Mouse (Mus musculus): Measurements from ENCODE around the gene Arid1b. TPM values are rescaled to one million over a fixed set of nuclear protein-coding genes. Genes with fewer than 3 reads are reported as not detected.
A peak's percentile ranks its signal among the peaks of the same experiment; 100 is the strongest.

Arid1b gene
- polyA plus RNA-seq, 1 experiment from 2014 or later, result 5.0 TPM

- H3K4me2 ChIP-seq, result peak overlapping the region; percentile 76
- peak; percentile 21 for ATAC-seq (replicated peaks; ENCODE audit: insufficient number of reproducible peaks, insufficient read depth, low FRiP score, low read depth)
- WGBS, result 0% methylated on average over 67 of the region's 95 CpGs
- H3K4me1 ChIP-seq (replicated peaks), result peaks cover 27% of the 10 kb centered on the region
- peak overlapping the region; percentile 97 for H3K4me3 ChIP-seq
- no peaks in the 10 kb centered on the region for H3K9me3 ChIP-seq (replicated peaks)
- H3K27ac ChIP-seq, result peak overlapping the region; percentile 98
- peak overlapping the region; percentile 97 for H3K9ac ChIP-seq
- no peaks in the 10 kb centered on the region for H3K27me3 ChIP-seq
- H3K36me3 ChIP-seq, result no peaks in the 10 kb centered on the region
Measured at GRCm38 (mm10) chr17:4996121-4996813, 2.1 kb downstream of the Arid1b start.

- no peaks in the 10 kb centered on the region for H3K27me3 ChIP-seq
- peaks cover 34% of the 10 kb centered on the region for H3K4me1 ChIP-seq (replicated peaks)
- peak overlapping the region; percentile 76 for H3K4me2 ChIP-seq
- no peak for ATAC-seq (replicated peaks; ENCODE audit: insufficient number of reproducible peaks, insufficient read depth, low FRiP score, low read depth)
- H3K9me3 ChIP-seq (replicated peaks), result no peaks in the 10 kb centered on the region
- H3K36me3 ChIP-seq, result no peaks in the 10 kb centered on the region
- under 1% methylated on average over 20 of the region's 20 CpGs for WGBS
- H3K4me3 ChIP-seq, result peak overlapping the region; percentile 97
- H3K27ac ChIP-seq, result peak overlapping the region; percentile 98
- peak overlapping the region; percentile 97 for H3K9ac ChIP-seq
Measured at GRCm38 (mm10) chr17:4996814-4997549, 2.9 kb downstream of the Arid1b start.

GRCm38 (mm10) chr17:4997968-4998367, 3.8 kb downstream of the Arid1b start:
- H3K9me3 ChIP-seq (replicated peaks), result no peaks in the 10 kb centered on the region
- H3K4me3 ChIP-seq, result no peak overlapping the region
- peak overlapping the region; percentile 37; the same call in 1 of the 2 replicates for H3K4me2 ChIP-seq
- 56% methylated on average over 3 of the region's 3 CpGs for WGBS
- peaks cover 41% of the 10 kb centered on the region for H3K4me1 ChIP-seq (replicated peaks)
- no peak for ATAC-seq (replicated peaks; ENCODE audit: insufficient number of reproducible peaks, insufficient read depth, low FRiP score, low read depth)
- no peak overlapping the region for H3K27ac ChIP-seq
- H3K36me3 ChIP-seq, result no peaks in the 10 kb centered on the region
- no peak overlapping the region for H3K9ac ChIP-seq
- no peaks in the 10 kb centered on the region for H3K27me3 ChIP-seq

- Histone ChIP-seq H3K9me3 (replicated peaks) (no peaks in the 10 kb centered on the region), H3K27ac (no peak overlapping the region), H3K36me3 (no peaks in the 10 kb centered on the region), H3K4me2 (no peak overlapping the region), H3K4me3 (no peak overlapping the region), H3K9ac (no peak overlapping the region), H3K27me3 (no peaks in the 10 kb centered on the region), H3K4me1 (replicated peaks) (peaks cover 53% of the 10 kb centered on the region)
- ATAC-seq (replicated peaks; ENCODE audit: insufficient number of reproducible peaks, insufficient read depth, low FRiP score, low read depth), result no peak
- 43% methylated on average over 1 of the region's 1 CpGs for WGBS
Measured at GRCm38 (mm10) chr17:4999256-4999655, 5.1 kb downstream of the Arid1b start.

GRCm38 (mm10) chr17:5000001-5000400, 5.9 kb downstream of the Arid1b start:
- Histone ChIP-seq H3K9me3 (replicated peaks) (no peaks in the 10 kb centered on the region), H3K9ac (no peak overlapping the region), H3K27me3 (no peaks in the 10 kb centered on the region), H3K4me2 (no peak overlapping the region), H3K4me1 (replicated peaks) (peaks cover 60% of the 10 kb centered on the region), H3K36me3 (no peaks in the 10 kb centered on the region), H3K27ac (no peak overlapping the region), H3K4me3 (no peak overlapping the region)
- WGBS, result 73% methylated on average over 10 of the region's 10 CpGs
- ATAC-seq (replicated peaks; ENCODE audit: insufficient number of reproducible peaks, insufficient read depth, low FRiP score, low read depth), result no peak

GRCm38 (mm10) chr17:5000871-5001270, 6.7 kb downstream of the Arid1b start:
- no peak overlapping the region for H3K27ac ChIP-seq
- no peaks in the 10 kb centered on the region for H3K9me3 ChIP-seq (replicated peaks)
- H3K4me2 ChIP-seq, result 0 out of 2 replicates have a peak overlapping the region, but pooled peaks have one; percentile 7
- no peak overlapping the region for H3K4me3 ChIP-seq
- no peak overlapping the region for H3K9ac ChIP-seq
- 61% methylated on average over 7 of the region's 7 CpGs for WGBS
- H3K4me1 ChIP-seq (replicated peaks), result peaks cover 67% of the 10 kb centered on the region
- H3K36me3 ChIP-seq, result no peaks in the 10 kb centered on the region
- no peaks in the 10 kb centered on the region for H3K27me3 ChIP-seq
- ATAC-seq (replicated peaks; ENCODE audit: insufficient number of reproducible peaks, insufficient read depth, low FRiP score, low read depth), result no peak

GRCm38 (mm10) chr17:5001531-5002131, 7.5 kb downstream of the Arid1b start:
- WGBS, result 37% methylated on average over 9 of the region's 9 CpGs
- H3K4me3 ChIP-seq, result no peak overlapping the region
- no peak for ATAC-seq (replicated peaks; ENCODE audit: insufficient number of reproducible peaks, insufficient read depth, low FRiP score, low read depth)
- peaks cover 73% of the 10 kb centered on the region for H3K4me1 ChIP-seq (replicated peaks)
- H3K9ac ChIP-seq, result no peak overlapping the region
- H3K27ac ChIP-seq, result no peak overlapping the region
- H3K9me3 ChIP-seq (replicated peaks), result no peaks in the 10 kb centered on the region
- H3K27me3 ChIP-seq, result no peaks in the 10 kb centered on the region
- no peaks in the 10 kb centered on the region for H3K36me3 ChIP-seq
- no peak overlapping the region for H3K4me2 ChIP-seq

GRCm38 (mm10) chr17:5002937-5003508, 8.9 kb downstream of the Arid1b start:
- Histone ChIP-seq H3K4me1 (replicated peaks) (peaks cover 82% of the 10 kb centered on the region), H3K36me3 (no peaks in the 10 kb centered on the region), H3K4me2 (peak overlapping the region; percentile 42), H3K9ac (no peak overlapping the region), H3K9me3 (replicated peaks) (no peaks in the 10 kb centered on the region), H3K4me3 (no peak overlapping the region), H3K27ac (no peak overlapping the region), H3K27me3 (no peaks in the 10 kb centered on the region)
- ATAC-seq (replicated peaks; ENCODE audit: insufficient number of reproducible peaks, insufficient read depth, low FRiP score, low read depth), result no peak
- 50% methylated on average over 10 of the region's 10 CpGs for WGBS

GRCm38 (mm10) chr17:5004266-5004665, 10.1 kb downstream of the Arid1b start:
- no peaks in the 10 kb centered on the region for H3K36me3 ChIP-seq
- 40% methylated on average over 8 of the region's 8 CpGs for WGBS
- H3K9me3 ChIP-seq (replicated peaks), result no peaks in the 10 kb centered on the region
- no peaks in the 10 kb centered on the region for H3K27me3 ChIP-seq
- peaks cover 90% of the 10 kb centered on the region for H3K4me1 ChIP-seq (replicated peaks)
- no peak overlapping the region for H3K4me2 ChIP-seq
- no peak for ATAC-seq (replicated peaks; ENCODE audit: insufficient number of reproducible peaks, insufficient read depth, low FRiP score, low read depth)
- no peak overlapping the region for H3K4me3 ChIP-seq
- no peak overlapping the region for H3K27ac ChIP-seq
- no peak overlapping the region for H3K9ac ChIP-seq

- H3K4me2 ChIP-seq, result no peak overlapping the region
- H3K9me3 ChIP-seq (replicated peaks), result no peaks in the 10 kb centered on the region
- peaks cover 93% of the 10 kb centered on the region for H3K4me1 ChIP-seq (replicated peaks)
- H3K27ac ChIP-seq, result no peak overlapping the region
- no peak for ATAC-seq (replicated peaks; ENCODE audit: insufficient number of reproducible peaks, insufficient read depth, low FRiP score, low read depth)
- H3K4me3 ChIP-seq, result no peak overlapping the region
- no peaks in the 10 kb centered on the region for H3K36me3 ChIP-seq
- no peaks in the 10 kb centered on the region for H3K27me3 ChIP-seq
- WGBS, result 65% methylated on average over 5 of the region's 5 CpGs
- no peak overlapping the region for H3K9ac ChIP-seq
Measured at GRCm38 (mm10) chr17:5004706-5005105, 10.6 kb downstream of the Arid1b start.

GRCm38 (mm10) chr17:5005285-5005684, 11.2 kb downstream of the Arid1b start:
- no peak overlapping the region for H3K4me2 ChIP-seq

More at GRCm38 (mm10) chr17:5005285-5005684, 11.2 kb downstream of the Arid1b start:
- Histone ChIP-seq H3K9me3 (replicated peaks) (no peaks in the 10 kb centered on the region), H3K27ac (no peak overlapping the region), H3K4me1 (replicated peaks) (peaks cover 95% of the 10 kb centered on the region), H3K9ac (no peak overlapping the region), H3K36me3 (no peaks in the 10 kb centered on the region), H3K27me3 (no peaks in the 10 kb centered on the region), H3K4me3 (no peak overlapping the region)
- ATAC-seq (replicated peaks; ENCODE audit: insufficient number of reproducible peaks, insufficient read depth, low FRiP score, low read depth), result no peak
- 65% methylated on average over 3 of the region's 3 CpGs for whole genome bisulfite sequencing

Measured in heart, embryonic 15.5 days (tissue).